Mouse (Mus musculus) hindbrain, embryonic 13.5 days (tissue): ENCODE measurements around the gene Cdc6. TPM values are rescaled to one million over a fixed set of nuclear protein-coding genes. Genes with fewer than 3 reads are reported as not detected.
A peak's percentile ranks its signal among the peaks of the same experiment; 100 is the strongest.

Experiments
- ATAC-seq: fragments of 200-750 bp; cut with Nextera tagmentation; 2 replicates; pipeline ENCODE4 v1.8.0; 2017; ENCODE audit warnings: moderate TSS enrichment; ENCODE audit not compliant: low FRiP score
- H3K27ac ChIP-seq: fragments of 300-500 bp; sonication (generic); 2 replicates; pipeline ENCODE4 v1.5.1; 2015; ENCODE audit warnings: inconsistent platforms, mild to moderate bottlenecking, moderate library complexity
- H3K27me3 ChIP-seq: fragments of 300-500 bp; sonication (generic); 2 replicates; pipeline ENCODE4 v1.6.1; 2015; ENCODE audit warnings: mild to moderate bottlenecking, inconsistent platforms
- H3K36me3 ChIP-seq: fragments of 300-500 bp; sonication (generic); 2 replicates; pipeline ENCODE4 v1.6.1; 2015; ENCODE audit warnings: mild to moderate bottlenecking, inconsistent platforms
- H3K4me1 ChIP-seq: fragments of 300-500 bp; sonication (generic); replicated peaks from 2 replicates; pipeline ENCODE4 v1.6.1; 2015; ENCODE audit warnings: inconsistent platforms
- H3K4me2 ChIP-seq: fragments of 300-500 bp; sonication (generic); 2 replicates; pipeline ENCODE4 v1.6.1; 2015; ENCODE audit warnings: inconsistent platforms, mild to moderate bottlenecking, moderate library complexity
- H3K4me3 ChIP-seq: fragments of 300-500 bp; sonication (generic); 2 replicates; pipeline ENCODE4 v1.5.1; 2015; ENCODE audit warnings: mild to moderate bottlenecking, inconsistent platforms
- H3K9ac ChIP-seq: fragments of 300-500 bp; sonication (generic); 2 replicates; pipeline ENCODE4 v1.6.1; 2015; ENCODE audit warnings: mild to moderate bottlenecking, inconsistent platforms
- H3K9me3 ChIP-seq: fragments of 300-500 bp; sonication (generic); 2 replicates; pipeline ENCODE4 v1.6.1; 2016; ENCODE audit warnings: inconsistent platforms
- WGBS: fragments of 180-500 bp; shearing (Covaris S2); methylation state at CpG from one replicate; pipeline ENCODE4 v1.1.7; 2015; 5-methylcytosine and 5-hydroxymethylcytosine counted together
- polyA plus RNA-seq: library from polyadenylated mRNA; unstranded; fragments of >200 nt; fragmentation: Nextera tagmentation; extraction: Ambion mirVana; gene quantifications from 2 replicates; pipeline ENCODE4 v1.2.1, GENCODE M21; 2015

The Cdc6 gene
- polyA plus RNA-seq, 1 experiment from 2014 or later = 6.0 TPM

GRCm38 (mm10) chr11:98961766-98962165, 54.2 kb downstream of the Cdc6 start:
- Histone ChIP-seq H3K4me2 (peak overlapping the region; percentile 99), H3K36me3 (no peaks in the 10 kb centered on the region), H3K4me3 (peak overlapping the region; percentile 64), H3K4me1 (peaks cover 78% of the 10 kb centered on the region), H3K9me3 (no peaks in the 10 kb centered on the region), H3K27ac (peak overlapping the region; percentile 95), H3K9ac (peak overlapping the region; percentile 85), H3K27me3 (no peaks in the 10 kb centered on the region)
- WGBS = 5% methylated on average over 8 of the region's 8 CpGs
- ATAC-seq = no peak

GRCm38 (mm10) chr11:98962421-98963095, 55.0 kb downstream of the Cdc6 start:
- Histone ChIP-seq H3K4me3 (peak overlapping the region; percentile 64), H3K36me3 (no peaks in the 10 kb centered on the region), H3K27me3 (no peaks in the 10 kb centered on the region), H3K9me3 (no peaks in the 10 kb centered on the region), H3K9ac (peak overlapping the region; percentile 85), H3K4me2 (peak overlapping the region; percentile 99), H3K4me1 (peaks cover 86% of the 10 kb centered on the region), H3K27ac (peak overlapping the region; percentile 95)
- ATAC-seq = no peak
- 2% methylated on average over 12 of the region's 12 CpGs for WGBS

- Histone ChIP-seq H3K4me1 (peaks cover 95% of the 10 kb centered on the region), H3K4me3 (peak overlapping the region; percentile 64), H3K27ac (peak overlapping the region; percentile 95), H3K36me3 (no peaks in the 10 kb centered on the region), H3K9me3 (no peaks in the 10 kb centered on the region), H3K9ac (peak overlapping the region; percentile 85), H3K4me2 (peak overlapping the region; percentile 99), H3K27me3 (no peaks in the 10 kb centered on the region)
- under 1% methylated on average over 29 of the region's 32 CpGs for WGBS
- peak; percentile 37 for ATAC-seq
Measured at GRCm38 (mm10) chr11:98963191-98964021, 55.8 kb downstream of the Cdc6 start.

- Histone ChIP-seq H3K9ac (peak overlapping the region; percentile 85), H3K36me3 (no peaks in the 10 kb centered on the region), H3K9me3 (no peaks in the 10 kb centered on the region), H3K4me2 (peak overlapping the region; percentile 99), H3K4me1 (peaks cover 99% of the 10 kb centered on the region), H3K27me3 (no peaks in the 10 kb centered on the region), H3K27ac (peak overlapping the region; percentile 95), H3K4me3 (peak overlapping the region; percentile 64)
- no peak for ATAC-seq
- 8% methylated on average over 6 of the region's 6 CpGs for WGBS
Measured at GRCm38 (mm10) chr11:98964201-98964615, 56.6 kb downstream of the Cdc6 start.

- Histone ChIP-seq H3K9ac (peak overlapping the region; percentile 85), H3K27me3 (no peaks in the 10 kb centered on the region), H3K9me3 (no peaks in the 10 kb centered on the region), H3K4me1 (peaks cover 99% of the 10 kb centered on the region), H3K27ac (peak overlapping the region; percentile 95), H3K4me2 (peak overlapping the region; percentile 99), H3K36me3 (no peaks in the 10 kb centered on the region), H3K4me3 (peak overlapping the region; percentile 64)
- ATAC-seq = no peak
- WGBS = 10% methylated on average over 15 of the region's 15 CpGs
Measured at GRCm38 (mm10) chr11:98964616-98965415, 57.2 kb downstream of the Cdc6 start.

GRCm38 (mm10) chr11:98965416-98966077, 57.9 kb downstream of the Cdc6 start:
- H3K9me3 ChIP-seq = no peaks in the 10 kb centered on the region
- 6% methylated on average over 9 of the region's 11 CpGs for WGBS
- H3K4me3 ChIP-seq = peak overlapping the region; percentile 64

GRCm38 (mm10) chr11:98966499-98967141, 59.0 kb downstream of the Cdc6 start:
- peaks cover 12% of the 10 kb centered on the region for H3K36me3 ChIP-seq
- H3K9ac ChIP-seq = peak overlapping the region; percentile 85
- H3K4me3 ChIP-seq = peak overlapping the region; percentile 64; the same call in 1 of the 2 replicates
- WGBS = 16% methylated on average over 8 of the region's 9 CpGs
- H3K27ac ChIP-seq = peak overlapping the region; percentile 95
- H3K9me3 ChIP-seq = no peaks in the 10 kb centered on the region
- ATAC-seq = no peak
- peaks cover 100% of the 10 kb centered on the region for H3K4me1 ChIP-seq
- H3K4me2 ChIP-seq = peak overlapping the region; percentile 99
- no peaks in the 10 kb centered on the region for H3K27me3 ChIP-seq

More at GRCm38 (mm10) chr11:98965416-98966077, 57.9 kb downstream of the Cdc6 start:
- Histone ChIP-seq H3K9ac (peak overlapping the region; percentile 85), H3K36me3 (peaks cover 5% of the 10 kb centered on the region), H3K4me1 (peaks cover 100% of the 10 kb centered on the region), H3K4me2 (peak overlapping the region; percentile 99), H3K27me3 (no peaks in the 10 kb centered on the region), H3K27ac (peak overlapping the region; percentile 95)
- no peak for ATAC-seq

GRCm38 (mm10) chr11:98968079-98968478, 60.5 kb downstream of the Cdc6 start:
- Histone ChIP-seq H3K9me3 (no peaks in the 10 kb centered on the region), H3K4me3 (peak overlapping the region; percentile 10), H3K4me1 (peaks cover 94% of the 10 kb centered on the region), H3K36me3 (peaks cover 25% of the 10 kb centered on the region), H3K27ac (peak overlapping the region; percentile 95), H3K9ac (peak overlapping the region; percentile 85), H3K4me2 (peak overlapping the region; percentile 99), H3K27me3 (no peaks in the 10 kb centered on the region)
- 27% methylated on average over 16 of the region's 16 CpGs for WGBS
- ATAC-seq = no peak

GRCm38 (mm10) chr11:98968716-98969495, 61.3 kb downstream of the Cdc6 start:
- peak overlapping the region; percentile 10; the same call in 1 of the 2 replicates for H3K4me3 ChIP-seq
- no peaks in the 10 kb centered on the region for H3K27me3 ChIP-seq
- H3K9me3 ChIP-seq = no peaks in the 10 kb centered on the region
- peak overlapping the region; percentile 99 for H3K4me2 ChIP-seq
- H3K36me3 ChIP-seq = peaks cover 33% of the 10 kb centered on the region
- peak; percentile 30 for ATAC-seq
- WGBS = under 1% methylated on average over 20 of the region's 20 CpGs
- peaks cover 89% of the 10 kb centered on the region for H3K4me1 ChIP-seq
- peak overlapping the region; percentile 95 for H3K27ac ChIP-seq
- peak overlapping the region; percentile 85 for H3K9ac ChIP-seq

GRCm38 (mm10) chr11:98969496-98969927, 61.9 kb downstream of the Cdc6 start:
- peak overlapping the region; percentile 95 for H3K27ac ChIP-seq
- H3K4me1 ChIP-seq = peaks cover 83% of the 10 kb centered on the region
- H3K4me2 ChIP-seq = peak overlapping the region; percentile 99
- no peaks in the 10 kb centered on the region for H3K9me3 ChIP-seq
- peaks cover 38% of the 10 kb centered on the region for H3K36me3 ChIP-seq
- H3K27me3 ChIP-seq = no peaks in the 10 kb centered on the region
- peak overlapping the region; percentile 69 for H3K9ac ChIP-seq
- H3K4me3 ChIP-seq = peak overlapping the region; percentile 14; the same call in 1 of the 2 replicates
- WGBS = 6% methylated on average over 17 of the region's 17 CpGs
- ATAC-seq = peak; percentile 50
